Mouse (Mus musculus) megakaryocyte, embryonic 14.5 days (primary cell): Measurements from ENCODE around the gene Fbxo31.

Experiments
- FLI1 ChIP-seq: IDR thresholded peaks from 2 replicates; pipeline ENCODE4 v1.6.1; 2012; ENCODE audit warnings: low read length, inconsistent platforms, mixed read lengths
- GATA1 ChIP-seq: IDR thresholded peaks from 3 replicates; pipeline ENCODE4 v1.6.1; 2012; ENCODE audit warnings: mixed read lengths, low read length, inconsistent platforms, borderline replicate concordance

DNA sequence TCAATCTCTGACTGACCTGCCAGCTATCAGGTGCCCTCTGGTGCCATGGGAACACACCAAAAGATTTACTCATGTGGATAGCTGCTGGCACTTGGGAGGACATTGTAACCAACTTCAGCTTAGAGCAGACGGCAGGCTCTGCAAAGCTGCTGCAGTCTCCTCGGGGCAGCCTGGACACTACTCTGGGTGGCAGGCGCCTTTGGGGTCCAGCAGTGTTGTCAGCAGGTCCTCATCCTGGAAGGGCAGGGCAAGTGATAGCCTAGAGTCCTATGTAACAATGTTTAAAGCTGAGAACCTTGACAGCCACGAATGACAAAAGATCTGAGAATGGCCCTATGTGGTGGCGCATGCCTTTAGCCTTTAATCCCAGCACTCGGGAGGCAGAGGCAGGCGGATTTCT, 19.6 kb upstream of the Fbxo31 start:
- TF ChIP-seq FLI1 (no peak), GATA1 (no peak)
